Comparison of ENCODE assay signal across 12 mouse cellular contexts in the genomic region with DNA sequence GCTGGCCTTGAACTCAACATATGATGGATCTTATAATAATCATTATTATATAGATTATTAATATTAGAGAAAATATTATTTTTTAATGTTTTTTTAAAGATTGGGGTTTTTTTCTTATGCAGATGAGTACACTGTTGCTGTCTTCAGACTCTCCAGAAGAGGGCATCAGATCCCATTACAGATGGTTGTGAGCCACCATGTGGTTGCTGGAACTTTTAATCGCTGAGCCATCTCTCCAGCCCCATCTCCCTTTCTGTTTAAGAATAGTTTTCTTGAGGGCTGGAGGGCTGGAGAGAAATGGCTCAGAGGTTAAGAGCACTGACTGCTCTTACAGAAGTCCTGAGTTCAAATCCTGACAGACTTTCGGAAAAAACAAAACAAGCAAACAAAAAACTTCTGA. TPM values are rescaled to one million over a fixed set of nuclear protein-coding genes. Genes with fewer than 3 reads are reported as not detected.
DNase-seq lines count a peak whose midpoint lies in the region; ATAC-seq and TF ChIP-seq lines count a peak whose summit lies in the region.
"Had no signal": no experiment of that assay in that cellular context is flagged by ENCODE, and none has a peak within 500 bp of the region (broad histone marks: within the 10 kb centered on the region; RNA-seq: fewer than 3 reads in every experiment).

No protein-coding gene starts in this region.

- no peak overlapping the region for H3K4me3 ChIP-seq in hindbrain, postnatal 0 days (ENCODE audit: low read length)
- no peak overlapping the region for H3K4me3 ChIP-seq in hindbrain, embryonic 11.5 days (ENCODE audit: low read depth, low read length)
- no peak overlapping the region for H3K4me3 ChIP-seq in CH12.LX (replicated peaks in 1 of 3; ENCODE audit: low read depth in 2 of 3, low read length in 2 of 3, poor library complexity in 1 of 3)
- H3K4me3 ChIP-seq in liver, embryonic 15.5 days (replicated peaks): no peak overlapping the region
- H3K4me3 ChIP-seq in hindbrain, embryonic 16.5 days (ENCODE audit: low read length): no peak overlapping the region
- H3K4me3 ChIP-seq: myocyte had no signal

- no peak overlapping the region for H3K27ac ChIP-seq in hindbrain, postnatal 0 days
- no peak overlapping the region for H3K27ac ChIP-seq in hindbrain, embryonic 11.5 days (ENCODE audit: low read depth, low read length)
- no peak overlapping the region for H3K27ac ChIP-seq in CH12.LX (ENCODE audit: insufficient read depth, low read depth)
- H3K27ac ChIP-seq in liver, embryonic 15.5 days (replicated peaks): peak overlapping the region; percentile 83
- no peak overlapping the region for H3K27ac ChIP-seq in hindbrain, embryonic 16.5 days (ENCODE audit: low read depth, low read length)

- H3K9ac ChIP-seq in hindbrain, postnatal 0 days (replicated peaks; ENCODE audit: low read length): no peak overlapping the region
- no peak overlapping the region for H3K9ac ChIP-seq in hindbrain, embryonic 11.5 days (ENCODE audit: low read depth, low read length)
- H3K9ac ChIP-seq in CH12.LX (ENCODE audit: insufficient read depth, low read depth): no peak overlapping the region
- H3K9ac ChIP-seq in liver, embryonic 15.5 days: 0 out of 2 replicates have a peak overlapping the region, but pooled peaks have one; percentile 12
- H3K9ac ChIP-seq in hindbrain, embryonic 16.5 days (ENCODE audit: low read depth, low read length): no peak overlapping the region

- WGBS in hindbrain, postnatal 0 days: 42% methylated on average over 2 of the region's 2 CpGs
- WGBS in hindbrain, embryonic 11.5 days: 44% methylated on average over 2 of the region's 2 CpGs
- 41% methylated on average over 2 of the region's 2 CpGs for WGBS in liver, embryonic 15.5 days (ENCODE audit: insufficient replicate concordance)
- WGBS in hindbrain, embryonic 16.5 days: 50% methylated on average over 2 of the region's 2 CpGs

- no peak for ATAC-seq in hindbrain, postnatal 0 days
- no peak for ATAC-seq in hindbrain, embryonic 11.5 days (ENCODE audit: low FRiP score)
- no peak for ATAC-seq in liver, embryonic 15.5 days (ENCODE audit: insufficient read depth)
- ATAC-seq in hindbrain, embryonic 16.5 days: no peak

- TF ChIP-seq CTCF in hindbrain, postnatal 0 days (IDR thresholded peaks at IDR 0.05; ENCODE audit: low read depth): peak; percentile 65
- TF ChIP-seq CTCF in CH12.LX (conservative IDR thresholded peaks at IDR 0.05 in 1 of 2, IDR thresholded peaks at IDR 0.05 in 1 of 2; ENCODE audit: low read depth in 2 of 2, low read length in 2 of 2): peak in 1 of 2 experiments; percentile 86; a peak in 3 of 4 replicates

- no peak for TF ChIP-seq EP300 in CH12.LX (IDR thresholded peaks at IDR 0.05; ENCODE audit: low read length)

- no peaks in the 10 kb centered on the region for H3K36me3 ChIP-seq in hindbrain, postnatal 0 days (ENCODE audit: insufficient read depth, low read length)
- H3K36me3 ChIP-seq in hindbrain, embryonic 11.5 days (ENCODE audit: control insufficient read depth, insufficient read depth, low read length): no peaks in the 10 kb centered on the region
- H3K36me3 ChIP-seq in CH12.LX (replicated peaks in 1 of 2; ENCODE audit: control insufficient read depth in 1 of 2, insufficient read depth in 1 of 2, low read length in 1 of 2): no peaks in the 10 kb centered on the region
- H3K36me3 ChIP-seq in liver, embryonic 15.5 days (replicated peaks): no peaks in the 10 kb centered on the region
- H3K36me3 ChIP-seq in hindbrain, embryonic 16.5 days (ENCODE audit: control insufficient read depth, insufficient read depth, low read length): no peaks in the 10 kb centered on the region

- peak; percentile 56 for TF ChIP-seq RAD21 in CH12.LX (IDR thresholded peaks at IDR 0.05; ENCODE audit: low read depth, low read length)

- in situ Hi-C loops in CH12.LX (cut with MboI; ENCODE audit: low pct_ligation_motif_present, low pct_unique_long_range_greater_than_20kb, low sequenced_read_pairs): loop anchor here (5.0 kb wide), 1 partner anchor 35 kb away; a partner anchor contains a TSS

- peak; percentile 28 for DNase-seq in hindbrain, postnatal 0 days (ENCODE audit: low spot score)
- DNase-seq in hindbrain, embryonic 11.5 days (ENCODE audit: low spot score): no peak
- peak; percentile 59 for DNase-seq in 3T3-L1 (ENCODE audit: low read depth, low spot score)
- DNase-seq in CH12.LX (ENCODE audit: extremely low read depth): peak; percentile 38
- no peak for DNase-seq in adipocyte (ENCODE audit: low spot score)
- no peak for DNase-seq in frontal cortex, postnatal 14 days (ENCODE audit: low spot score in 2 of 2)
- DNase-seq: adrenal gland, adult 8-10 months had no signal

- H3K79me2 ChIP-seq in CH12.LX (replicated peaks; ENCODE audit: control insufficient read depth, extremely low read depth, insufficient read depth, poor library complexity, severe bottlenecking): peaks cover 4% of the 10 kb centered on the region

- no peaks in the 10 kb centered on the region for H3K4me1 ChIP-seq in hindbrain, postnatal 0 days (ENCODE audit: insufficient read depth, low read length)
- no peaks in the 10 kb centered on the region for H3K4me1 ChIP-seq in hindbrain, embryonic 11.5 days (replicated peaks; ENCODE audit: control insufficient read depth, insufficient read depth, low read length)
- peaks cover 2 to 20% of the 10 kb centered on the region in 2 experiments; a peak in 2 of 4 replicates for H3K4me1 ChIP-seq in CH12.LX (ENCODE audit: control insufficient read depth in 1 of 2, insufficient read depth in 2 of 2)
- H3K4me1 ChIP-seq in liver, embryonic 15.5 days (replicated peaks): peaks cover 77% of the 10 kb centered on the region
- no peaks in the 10 kb centered on the region for H3K4me1 ChIP-seq in hindbrain, embryonic 16.5 days (ENCODE audit: control insufficient read depth, insufficient read depth, low read depth, low read length)

- H3K27me3 ChIP-seq in hindbrain, postnatal 0 days (ENCODE audit: insufficient read depth, low read length): no peaks in the 10 kb centered on the region
- no peaks in the 10 kb centered on the region for H3K27me3 ChIP-seq in hindbrain, embryonic 11.5 days (ENCODE audit: control insufficient read depth, insufficient read depth, low read length)
- H3K27me3 ChIP-seq in CH12.LX (replicated peaks): no peaks in the 10 kb centered on the region
- no peaks in the 10 kb centered on the region for H3K27me3 ChIP-seq in liver, embryonic 15.5 days
- no peaks in the 10 kb centered on the region for H3K27me3 ChIP-seq in hindbrain, embryonic 16.5 days (replicated peaks; ENCODE audit: control insufficient read depth, insufficient read depth, low read length)

- no peak for TF ChIP-seq POLR2A in CH12.LX (IDR thresholded peaks at IDR 0.05; ENCODE audit: low read depth, low read length)

- no peaks in the 10 kb centered on the region for H3K9me3 ChIP-seq in hindbrain, postnatal 0 days (ENCODE audit: low read length)
- no peaks in the 10 kb centered on the region for H3K9me3 ChIP-seq in hindbrain, embryonic 11.5 days (ENCODE audit: control insufficient read depth, low read length)
- no peaks in the 10 kb centered on the region for H3K9me3 ChIP-seq in CH12.LX (replicated peaks; ENCODE audit: low read length)
- H3K9me3 ChIP-seq in liver, embryonic 15.5 days (replicated peaks): no peaks in the 10 kb centered on the region
- H3K9me3 ChIP-seq in hindbrain, embryonic 16.5 days (ENCODE audit: control insufficient read depth, low read length): no peaks in the 10 kb centered on the region

- H3K4me2 ChIP-seq in hindbrain, postnatal 0 days (ENCODE audit: low read depth, low read length): no peak overlapping the region
- H3K4me2 ChIP-seq in hindbrain, embryonic 11.5 days (replicated peaks; ENCODE audit: low read depth, low read length): no peak overlapping the region
- H3K4me2 ChIP-seq in CH12.LX (ENCODE audit: insufficient read depth, low read depth, poor library complexity, severe bottlenecking): no peak overlapping the region
- H3K4me2 ChIP-seq in liver, embryonic 15.5 days: peak overlapping the region; percentile 28
- no peak overlapping the region for H3K4me2 ChIP-seq in hindbrain, embryonic 16.5 days (ENCODE audit: low read length)

- dilution Hi-C loops in CH12.LX (cut with MboI; ENCODE audit: extremely low pct_ligation_motif_present, extremely low pct_unique_long_range_greater_than_20kb, low sequenced_read_pairs): no loop called here

RNA-seq across cellular contexts. Expression of a gene that starts 4.5 kb away (rescaled TPM):
- total RNA-seq in hindbrain, postnatal 0 days (2014; rRNA removed): 1,128 and 1,180 TPM in 2 replicates
- polyA plus RNA-seq in hindbrain, postnatal 0 days (2015; fragmentation: Nextera tagmentation; extraction: Ambion mirVana): 1,097 and 1,185 TPM in 2 replicates
- 1,755 and 1,772 TPM in 2 replicates for polyA plus RNA-seq in hindbrain, embryonic 11.5 days (2014; fragmentation: Nextera tagmentation; extraction: Ambion mirVana)
- total RNA-seq in CH12.LX (2012; rRNA removed): 899 and 966 TPM in 2 replicates
- total RNA-seq in CH12.LX (2014; rRNA removed): 792 and 1,081 TPM in 2 replicates
- 646 and 664 TPM in 2 replicates for polyA plus RNA-seq in CH12.LX (2012; ENCODE audit: insufficient read length, low read depth)
- polyA plus RNA-seq in liver, embryonic 15.5 days (2015; fragmentation: Nextera tagmentation; extraction: Ambion mirVana): 1,470 and 1,719 TPM in 2 replicates
- 1,272 and 1,293 TPM in 2 replicates for polyA plus RNA-seq in hindbrain, embryonic 16.5 days (2015; fragmentation: Nextera tagmentation; extraction: Ambion mirVana)

RNA-seq across cellular contexts. Expression of a gene that starts 8.7 kb away (rescaled TPM):
- total RNA-seq in hindbrain, postnatal 0 days (2014; rRNA removed): 0.22 TPM in 1 of 2 replicates, not detected in the other
- 1.4 and 1.6 TPM in 2 replicates for polyA plus RNA-seq in hindbrain, postnatal 0 days (2015; fragmentation: Nextera tagmentation; extraction: Ambion mirVana)
- polyA plus RNA-seq in hindbrain, embryonic 11.5 days (2014; fragmentation: Nextera tagmentation; extraction: Ambion mirVana): 0.36 and 0.61 TPM in 2 replicates
- 0.34 and 0.72 TPM in 2 replicates for total RNA-seq in CH12.LX (2012; rRNA removed)
- 0.30 and 0.35 TPM in 2 replicates for total RNA-seq in CH12.LX (2014; rRNA removed)
- polyA plus RNA-seq in CH12.LX (2012; ENCODE audit: insufficient read length, low read depth): 0.95 and 1.1 TPM in 2 replicates
- 0.97 and 1.3 TPM in 2 replicates for polyA plus RNA-seq in liver, embryonic 15.5 days (2015; fragmentation: Nextera tagmentation; extraction: Ambion mirVana)
- polyA plus RNA-seq in hindbrain, embryonic 16.5 days (2015; fragmentation: Nextera tagmentation; extraction: Ambion mirVana): 1.1 and 1.2 TPM in 2 replicates
- polyA plus RNA-seq: erythroblast, embryonic 14.5 days had no signal

RNA-seq across cellular contexts. Expression of a gene that starts 16.9 kb away (rescaled TPM):
- 0.47 and 2.6 TPM in 2 replicates for total RNA-seq in hindbrain, postnatal 0 days (2014; rRNA removed)
- 0.24 TPM in 1 of 2 replicates, not detected in the other for polyA plus RNA-seq in hindbrain, postnatal 0 days (2015; fragmentation: Nextera tagmentation; extraction: Ambion mirVana)
- not detected in 2 replicates for polyA plus RNA-seq in hindbrain, embryonic 11.5 days (2014; fragmentation: Nextera tagmentation; extraction: Ambion mirVana)
- 0.59 and 0.71 TPM in 2 replicates for total RNA-seq in CH12.LX (2012; rRNA removed)
- total RNA-seq in CH12.LX (2014; rRNA removed): 0.43 TPM in 1 of 2 replicates, not detected in the other
- 0.78 and 1.1 TPM in 2 replicates for polyA plus RNA-seq in CH12.LX (2012; ENCODE audit: insufficient read length, low read depth)
- polyA plus RNA-seq in liver, embryonic 15.5 days (2015; fragmentation: Nextera tagmentation; extraction: Ambion mirVana): 0.10 and 0.12 TPM in 2 replicates
- polyA plus RNA-seq in hindbrain, embryonic 16.5 days (2015; fragmentation: Nextera tagmentation; extraction: Ambion mirVana): not detected in 2 replicates
- polyA plus RNA-seq: limb, embryonic 11.5 days had no signal

RNA-seq across cellular contexts. Expression of a gene that starts 21.8 kb away (rescaled TPM):
- total RNA-seq in hindbrain, postnatal 0 days (2014; rRNA removed): 66.9 and 70.3 TPM in 2 replicates
- polyA plus RNA-seq in hindbrain, postnatal 0 days (2015; fragmentation: Nextera tagmentation; extraction: Ambion mirVana): 26.6 and 28.0 TPM in 2 replicates
- polyA plus RNA-seq in hindbrain, embryonic 11.5 days (2014; fragmentation: Nextera tagmentation; extraction: Ambion mirVana): 0.24 and 0.29 TPM in 2 replicates
- total RNA-seq in CH12.LX (2012; rRNA removed) (0.08 and 0.21 TPM in 2 replicates), CH12.LX (2014; rRNA removed) (not detected in 2 replicates)
- not detected in 2 replicates for polyA plus RNA-seq in CH12.LX (2012; ENCODE audit: insufficient read length, low read depth)
- polyA plus RNA-seq in liver, embryonic 15.5 days (2015; fragmentation: Nextera tagmentation; extraction: Ambion mirVana): not detected in 2 replicates
- polyA plus RNA-seq in hindbrain, embryonic 16.5 days (2015; fragmentation: Nextera tagmentation; extraction: Ambion mirVana): 22.1 and 23.3 TPM in 2 replicates
- polyA plus RNA-seq: erythroblast, embryonic 14.5 days had no signal

RNA-seq across cellular contexts. Expression of a gene that starts 23.6 kb away (rescaled TPM):
- total RNA-seq in hindbrain, postnatal 0 days (2014; rRNA removed): 74.4 and 82.3 TPM in 2 replicates
- polyA plus RNA-seq in hindbrain, postnatal 0 days (2015; fragmentation: Nextera tagmentation; extraction: Ambion mirVana): 99.4 and 103 TPM in 2 replicates
- 142 and 150 TPM in 2 replicates for polyA plus RNA-seq in hindbrain, embryonic 11.5 days (2014; fragmentation: Nextera tagmentation; extraction: Ambion mirVana)
- total RNA-seq in CH12.LX (2012; rRNA removed) (63.8 and 81.8 TPM in 2 replicates), CH12.LX (2014; rRNA removed) (51.5 and 63.4 TPM in 2 replicates)
- polyA plus RNA-seq in CH12.LX (2012; ENCODE audit: insufficient read length, low read depth): 119 and 123 TPM in 2 replicates
- polyA plus RNA-seq in liver, embryonic 15.5 days (2015; fragmentation: Nextera tagmentation; extraction: Ambion mirVana): 73.6 and 83.0 TPM in 2 replicates
- 129 and 140 TPM in 2 replicates for polyA plus RNA-seq in hindbrain, embryonic 16.5 days (2015; fragmentation: Nextera tagmentation; extraction: Ambion mirVana)

Comparison
In these comparisons a context has a peak if more than half of its experiments do, and no peak if none do; other contexts are left out.
1. DNase-seq: peak in hindbrain, postnatal 0 days (single experiment), 3T3-L1 (single experiment) and CH12.LX (single experiment); none in hindbrain, embryonic 11.5 days (single experiment), adipocyte (single experiment) and frontal cortex, postnatal 14 days (0 of 2).